Mouse (Mus musculus) brain, embryonic 18.5 days (tissue): ENCODE data around the gene Oas1a.
"Not testable (repeated sequence)": the region's sequence is repeated elsewhere in the genome, so short reads cannot be mapped to it uniquely, and the experiment has no call there.

ENCODE experiments used
- DNase-seq: peaks from one replicate; pipeline ENCODE4 v3.0.0-alpha.2; 2012; ENCODE audit warnings: low read depth, low spot score

Gene Oas1a

GRCm38 (mm10) chr5:120906791-120907733 lies at the start of gene Oas1a:
Gene Oas1a (minus strand): TSS chr5:120907521.
- DNase-seq: not testable (repeated sequence)

- DNase-seq: no peak
Observed at GRCm38 (mm10) chr5:120953974-120954373, 46.7 kb upstream of the Oas1a start.

GRCm38 (mm10) chr5:120952242-120952770 lies 45.0 kb upstream of the Oas1a start:
- no peak for DNase-seq

GRCm38 (mm10) chr5:120942076-120942475 lies 34.8 kb upstream of the Oas1a start:
- DNase-seq: no peak

- DNase-seq: no peak
Observed at GRCm38 (mm10) chr5:120938586-120938985, 31.3 kb upstream of the Oas1a start.

- no peak for DNase-seq
Observed at GRCm38 (mm10) chr5:120937841-120938240, 30.5 kb upstream of the Oas1a start.

GRCm38 (mm10) chr5:120933966-120934365 lies 26.6 kb upstream of the Oas1a start:
- no peak for DNase-seq

GRCm38 (mm10) chr5:120927036-120927435 lies 19.7 kb upstream of the Oas1a start:
- DNase-seq: no peak

GRCm38 (mm10) chr5:120926311-120926710 lies 19.0 kb upstream of the Oas1a start:
- not testable (repeated sequence) for DNase-seq

GRCm38 (mm10) chr5:120924520-120924919 lies 17.2 kb upstream of the Oas1a start:
- DNase-seq: not testable (repeated sequence)

- no peak for DNase-seq
Observed at GRCm38 (mm10) chr5:120923969-120924368, 16.6 kb upstream of the Oas1a start.

- no peak for DNase-seq
Observed at GRCm38 (mm10) chr5:120920296-120920695, 13.0 kb upstream of the Oas1a start.

GRCm38 (mm10) chr5:120919156-120919935 lies 12.0 kb upstream of the Oas1a start:
- DNase-seq: not testable (repeated sequence)

GRCm38 (mm10) chr5:120914204-120914603 lies 6.9 kb upstream of the Oas1a start, which contains the start of gene Oas1d:
Gene Oas1d (plus strand): TSS chr5:120914536.
- DNase-seq: not testable (repeated sequence)

GRCm38 (mm10) chr5:120908196-120908920 lies 1.0 kb upstream of the Oas1a start:
- DNase-seq: no peak

GRCm38 (mm10) chr5:120902056-120902455 lies 5.3 kb downstream of the Oas1a start:
- DNase-seq: no peak

- DNase-seq: no peak
Observed at GRCm38 (mm10) chr5:120900666-120901065, 6.7 kb downstream of the Oas1a start.

- no peak for DNase-seq
Observed at GRCm38 (mm10) chr5:120898726-120899125, 8.6 kb downstream of the Oas1a start.

- DNase-seq: no peak
Observed at GRCm38 (mm10) chr5:120898307-120898706, 9.0 kb downstream of the Oas1a start.

GRCm38 (mm10) chr5:120895231-120895900 lies 12.0 kb downstream of the Oas1a start:
- no peak for DNase-seq

- not testable (repeated sequence) for DNase-seq
Observed at GRCm38 (mm10) chr5:120894692-120895091, 12.6 kb downstream of the Oas1a start.
